Mouse (Mus musculus) brain, embryonic 14.5 days (tissue): ENCODE data around the gene Kcnk5.

Experiments
- CTCF ChIP-seq: fragments of 200-500 bp; IDR thresholded peaks from 2 replicates; pipeline ENCODE4 v1.5.1; 2012; ENCODE audit warnings: inconsistent platforms, mild to moderate bottlenecking, moderate library complexity, borderline replicate concordance; ENCODE audit not compliant: insufficient read depth, insufficient read length; ENCODE audit errors: extremely low read depth
- POLR2A ChIP-seq: fragments of 200-500 bp; IDR thresholded peaks from 2 replicates; pipeline ENCODE4 v1.6.1; 2012; ENCODE audit warnings: mild to moderate bottlenecking, inconsistent platforms, borderline replicate concordance; ENCODE audit not compliant: poor library complexity, insufficient read depth, insufficient read length, severe bottlenecking; ENCODE audit errors: extremely low read depth

- TF ChIP-seq POLR2A (no peak), CTCF (no peak)
These were observed 42.6 kb upstream of the Kcnk5 start for GRCm38 (mm10) chr14:20224163-20224562.
